Mouse (Mus musculus): Measurements from ENCODE around the gene Musk. TPM values are rescaled to one million over a fixed set of nuclear protein-coding genes. Genes with fewer than 3 reads are reported as not detected.

Gene Musk
- polyA plus RNA-seq, 1 experiment from 2014 or later: 0.08 TPM

DNA sequence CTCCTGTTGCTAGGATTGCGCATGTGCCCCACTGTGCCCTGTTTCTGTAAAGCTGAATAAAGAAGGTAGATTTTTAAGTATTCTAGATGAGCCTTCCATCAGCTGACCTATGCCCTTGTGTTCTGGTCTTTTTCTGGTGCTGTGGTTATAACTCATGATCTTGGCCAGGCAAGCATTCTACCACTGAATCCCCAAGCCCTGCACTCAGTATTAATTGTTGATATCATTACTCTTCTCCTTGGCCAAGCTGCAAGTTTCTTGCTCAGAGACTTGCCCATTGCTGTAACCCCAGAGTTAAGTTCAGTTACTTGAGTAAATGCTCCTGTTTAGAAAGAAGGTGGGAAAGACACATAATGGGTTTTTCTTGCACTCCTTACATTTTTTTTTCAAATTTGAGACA, 14.8 kb upstream of the Musk start:
- Histone ChIP-seq H3K4me3 (ENCODE audit: low read depth, low read length) (no peak overlapping the region), H3K27me3 (ENCODE audit: control insufficient read depth, insufficient read depth, low read depth, low read length) (no peaks in the 10 kb centered on the region), H3K4me1 (ENCODE audit: control insufficient read depth, low read depth, low read length) (no peaks in the 10 kb centered on the region), H3K4me2 (ENCODE audit: low read depth, low read length) (no peak overlapping the region), H3K9ac (ENCODE audit: low read depth, low read length) (no peak overlapping the region), H3K36me3 (ENCODE audit: control insufficient read depth, insufficient read depth) (no peaks in the 10 kb centered on the region), H3K27ac (ENCODE audit: low read length) (no peak overlapping the region), H3K9me3 (replicated peaks; ENCODE audit: control insufficient read depth, low read length) (no peaks in the 10 kb centered on the region)
- 89% methylated on average over 1 of the region's 1 CpGs for WGBS (ENCODE audit: insufficient replicate concordance)
- ATAC-seq (ENCODE audit: low read depth): no peak

DNA sequence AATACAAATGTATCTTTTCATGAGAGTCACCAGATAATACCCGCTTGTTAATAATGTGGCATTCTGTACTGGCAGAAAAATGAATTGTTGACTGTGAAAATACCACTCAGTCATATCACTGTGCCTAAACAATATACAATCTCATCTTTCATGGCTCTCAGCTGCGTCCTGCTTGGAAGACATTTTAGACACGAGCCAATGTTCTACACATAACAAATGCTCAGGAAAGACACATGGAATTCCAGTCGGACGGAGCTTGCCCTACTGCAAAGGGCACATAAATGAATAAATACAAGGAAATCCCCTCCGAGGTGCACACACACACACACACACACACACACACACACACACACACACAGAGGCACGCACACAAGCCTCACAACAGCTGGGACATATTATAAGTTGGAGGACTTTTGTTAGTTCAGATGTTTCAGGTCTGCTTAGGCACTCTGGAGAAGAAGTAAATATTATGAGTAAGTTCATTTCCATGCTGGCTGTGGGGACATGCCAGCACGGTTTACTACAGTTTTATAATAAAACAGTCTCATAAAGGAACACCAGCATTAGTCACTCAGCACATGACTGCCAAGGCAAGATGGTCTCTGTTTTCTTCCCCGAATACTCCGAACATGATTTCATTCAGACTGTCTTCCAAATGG, 14.1 kb upstream of the Musk start:
- no peaks in the 10 kb centered on the region for H3K4me1 ChIP-seq (ENCODE audit: control insufficient read depth, low read depth, low read length)
- H3K27me3 ChIP-seq (ENCODE audit: control insufficient read depth, insufficient read depth, low read depth, low read length): no peaks in the 10 kb centered on the region
- H3K9me3 ChIP-seq (replicated peaks; ENCODE audit: control insufficient read depth, low read length): no peaks in the 10 kb centered on the region
- no peak for ATAC-seq (ENCODE audit: low read depth)
- 53% methylated on average over 10 of the region's 10 CpGs for WGBS (ENCODE audit: insufficient replicate concordance)
- H3K4me2 ChIP-seq (ENCODE audit: low read depth, low read length): no peak overlapping the region
- H3K36me3 ChIP-seq (ENCODE audit: control insufficient read depth, insufficient read depth): no peaks in the 10 kb centered on the region
- no peak overlapping the region for H3K9ac ChIP-seq (ENCODE audit: low read depth, low read length)
- no peak overlapping the region for H3K4me3 ChIP-seq (ENCODE audit: low read depth, low read length)
- H3K27ac ChIP-seq (ENCODE audit: low read length): no peak overlapping the region

DNA sequence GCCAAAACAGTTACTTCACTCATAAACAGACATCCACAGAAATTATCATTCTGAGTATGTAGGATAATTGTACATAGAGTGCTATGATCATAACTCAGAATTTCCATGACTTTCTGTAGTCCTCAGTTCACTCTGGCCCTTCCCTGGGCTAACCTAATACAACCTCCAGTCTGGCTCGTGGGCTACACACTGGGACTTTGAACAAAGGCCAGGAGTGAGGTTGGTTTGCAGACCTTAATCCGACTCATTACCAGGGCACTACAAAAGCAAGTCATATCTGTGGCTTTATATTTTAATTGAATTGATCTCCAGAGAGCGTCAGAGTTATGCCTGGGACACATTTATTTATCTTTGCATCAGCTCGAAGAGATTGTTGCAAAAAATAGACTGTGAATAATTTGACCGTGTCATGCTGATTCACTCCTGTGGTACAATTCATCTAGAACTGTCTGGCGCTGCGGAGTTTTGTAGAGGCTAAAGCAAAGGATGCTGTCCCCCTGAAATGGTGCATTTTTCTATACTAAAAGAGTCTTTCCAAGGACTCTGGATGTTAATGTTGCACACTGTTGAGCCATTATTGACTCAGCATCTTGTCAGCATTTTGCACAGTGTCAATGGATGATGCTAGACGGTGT, 10.4 kb upstream of the Musk start:
- no peak overlapping the region for H3K4me2 ChIP-seq (ENCODE audit: low read depth, low read length)
- H3K4me1 ChIP-seq (ENCODE audit: control insufficient read depth, low read depth, low read length): no peaks in the 10 kb centered on the region
- no peak overlapping the region for H3K9ac ChIP-seq (ENCODE audit: low read depth, low read length)
- no peak overlapping the region for H3K4me3 ChIP-seq (ENCODE audit: low read depth, low read length)
- no peak overlapping the region for H3K27ac ChIP-seq (ENCODE audit: low read length)
- ATAC-seq (ENCODE audit: low read depth): no peak
- no peaks in the 10 kb centered on the region for H3K27me3 ChIP-seq (ENCODE audit: control insufficient read depth, insufficient read depth, low read depth, low read length)
- 46% methylated on average over 8 of the region's 8 CpGs for WGBS (ENCODE audit: insufficient replicate concordance)
- no peaks in the 10 kb centered on the region for H3K36me3 ChIP-seq (ENCODE audit: control insufficient read depth, insufficient read depth)
- no peaks in the 10 kb centered on the region for H3K9me3 ChIP-seq (replicated peaks; ENCODE audit: control insufficient read depth, low read length)

DNA sequence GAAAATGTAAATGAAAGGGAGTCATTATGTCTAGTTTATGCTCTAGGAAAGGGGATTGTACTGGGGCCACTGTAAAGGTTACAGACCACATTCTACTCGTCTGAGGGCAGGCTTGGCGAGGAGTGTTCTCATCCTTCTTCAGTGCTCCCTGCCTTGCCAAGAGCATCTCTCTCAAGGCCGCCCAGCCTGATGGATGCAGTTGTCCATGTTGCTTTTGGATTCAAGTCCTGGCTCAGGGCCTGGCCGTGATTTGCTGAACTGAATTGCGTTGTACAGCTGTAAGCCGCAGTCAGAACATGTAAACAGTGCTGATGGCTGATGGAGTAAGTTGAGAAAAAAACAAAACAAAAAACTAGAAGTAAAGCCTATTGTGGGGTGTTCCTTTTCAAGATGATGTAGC, 7.4 kb upstream of the Musk start:
- 69% methylated on average over 6 of the region's 6 CpGs for WGBS (ENCODE audit: insufficient replicate concordance)
- no peaks in the 10 kb centered on the region for H3K27me3 ChIP-seq (ENCODE audit: control insufficient read depth, insufficient read depth, low read depth, low read length)

DNA sequence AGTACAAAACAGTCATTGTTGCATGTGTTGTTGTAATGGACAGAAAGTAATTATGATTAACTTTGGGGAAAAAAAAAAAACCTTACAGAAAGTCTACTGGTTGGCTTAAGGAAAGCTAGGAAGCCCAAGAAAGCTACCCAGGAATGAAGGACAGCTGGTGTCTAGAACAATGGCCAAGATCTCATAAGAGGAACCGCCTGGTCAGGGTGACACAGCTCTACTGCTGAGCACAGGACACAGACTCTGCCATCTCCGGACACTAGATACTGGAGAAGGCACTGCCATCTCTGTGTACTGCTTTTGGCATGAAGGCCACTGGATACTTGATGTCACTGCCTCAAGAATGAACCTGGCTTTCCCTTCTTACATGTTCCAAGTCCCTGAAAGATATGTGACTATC, 5.6 kb upstream of the Musk start:
- no peaks in the 10 kb centered on the region for H3K4me1 ChIP-seq (ENCODE audit: control insufficient read depth, low read depth, low read length)
- H3K9me3 ChIP-seq (replicated peaks; ENCODE audit: control insufficient read depth, low read length): no peaks in the 10 kb centered on the region
- no peak overlapping the region for H3K4me3 ChIP-seq (ENCODE audit: low read depth, low read length)
- 50% methylated on average over 2 of the region's 2 CpGs for WGBS (ENCODE audit: insufficient replicate concordance)
- H3K4me2 ChIP-seq (ENCODE audit: low read depth, low read length): no peak overlapping the region
- no peaks in the 10 kb centered on the region for H3K36me3 ChIP-seq (ENCODE audit: control insufficient read depth, insufficient read depth)
- no peak overlapping the region for H3K27ac ChIP-seq (ENCODE audit: low read length)
- no peaks in the 10 kb centered on the region for H3K27me3 ChIP-seq (ENCODE audit: control insufficient read depth, insufficient read depth, low read depth, low read length)
- no peak for ATAC-seq (ENCODE audit: low read depth)
- H3K9ac ChIP-seq (ENCODE audit: low read depth, low read length): no peak overlapping the region

More for the DNA sequence above, 7.4 kb upstream of the Musk start:
- no peaks in the 10 kb centered on the region for H3K4me1 ChIP-seq (ENCODE audit: control insufficient read depth, low read depth, low read length)
- H3K9ac ChIP-seq (ENCODE audit: low read depth, low read length): no peak overlapping the region
- H3K36me3 ChIP-seq (ENCODE audit: control insufficient read depth, insufficient read depth): no peaks in the 10 kb centered on the region
- no peaks in the 10 kb centered on the region for H3K9me3 ChIP-seq (replicated peaks; ENCODE audit: control insufficient read depth, low read length)
- ATAC-seq (ENCODE audit: low read depth): no peak
- H3K27ac ChIP-seq (ENCODE audit: low read length): no peak overlapping the region
- no peak overlapping the region for H3K4me2 ChIP-seq (ENCODE audit: low read depth, low read length)
- H3K4me3 ChIP-seq (ENCODE audit: low read depth, low read length): no peak overlapping the region

DNA sequence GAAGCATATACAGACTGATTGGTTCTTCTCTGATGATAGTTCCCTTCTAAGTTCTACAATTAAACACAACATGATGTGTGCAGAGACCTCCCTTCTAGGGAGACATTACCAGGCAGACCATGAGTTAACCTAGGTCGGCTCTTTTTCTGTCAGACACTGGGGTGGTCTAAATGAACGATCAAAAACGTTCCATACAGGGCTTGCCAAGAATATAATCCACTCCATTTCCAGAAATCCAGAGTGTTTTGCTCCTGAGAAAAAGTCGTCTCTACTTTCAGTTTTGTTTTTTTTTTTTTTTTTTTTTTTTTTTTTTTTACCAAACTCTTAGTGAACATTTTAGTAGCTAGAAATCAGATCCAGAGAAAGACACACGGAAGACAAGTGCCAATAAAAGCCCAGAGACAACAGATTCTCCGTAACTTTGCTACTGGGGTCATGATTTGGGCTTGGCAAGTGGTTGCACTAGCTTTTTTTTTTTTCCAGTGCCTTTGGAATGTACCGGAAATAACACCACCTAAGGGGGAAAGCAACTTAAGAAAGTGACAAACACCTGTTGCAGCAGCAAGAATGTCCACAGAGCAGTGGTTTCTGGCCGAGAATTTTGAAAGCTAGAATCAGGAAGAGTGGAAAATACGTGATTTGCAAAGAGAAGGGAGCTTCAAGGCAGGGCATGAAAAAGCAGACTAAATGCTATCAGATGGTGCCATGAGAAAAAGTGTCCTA, 769 bp downstream of the Musk start:
- Histone ChIP-seq H3K4me1 (ENCODE audit: control insufficient read depth, low read depth, low read length) (no peaks in the 10 kb centered on the region), H3K27me3 (ENCODE audit: control insufficient read depth, insufficient read depth, low read depth, low read length) (no peaks in the 10 kb centered on the region), H3K27ac (ENCODE audit: low read length) (no peak overlapping the region), H3K4me2 (ENCODE audit: low read depth, low read length) (no peak overlapping the region), H3K4me3 (ENCODE audit: low read depth, low read length) (no peak overlapping the region), H3K9me3 (replicated peaks; ENCODE audit: control insufficient read depth, low read length) (no peaks in the 10 kb centered on the region), H3K9ac (ENCODE audit: low read depth, low read length) (no peak overlapping the region), H3K36me3 (ENCODE audit: control insufficient read depth, insufficient read depth) (no peaks in the 10 kb centered on the region)
- no peak for ATAC-seq (ENCODE audit: low read depth)
- WGBS (ENCODE audit: insufficient replicate concordance): 55% methylated on average over 9 of the region's 9 CpGs

DNA sequence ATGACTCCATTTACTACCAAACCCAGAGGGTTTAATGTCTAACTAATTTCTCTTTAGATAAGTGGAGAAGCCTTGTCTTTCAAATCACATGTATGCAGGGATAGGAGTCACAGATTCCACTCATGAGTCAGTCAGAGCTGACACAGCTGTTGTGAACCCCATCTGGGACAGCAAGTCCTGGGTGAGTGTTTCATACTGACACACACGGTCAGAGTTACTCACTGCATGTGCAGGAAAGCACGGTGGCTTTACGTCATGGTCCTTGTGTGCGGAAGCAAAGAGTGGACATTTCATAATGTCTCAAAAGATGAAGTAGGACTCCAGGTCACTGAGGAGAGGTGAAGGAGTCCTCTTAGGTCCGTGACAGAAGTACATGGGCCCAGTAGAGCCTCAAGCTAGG, 3.0 kb downstream of the Musk start:
- WGBS (ENCODE audit: insufficient replicate concordance): 53% methylated on average over 5 of the region's 5 CpGs
- H3K9me3 ChIP-seq (replicated peaks; ENCODE audit: control insufficient read depth, low read length): no peaks in the 10 kb centered on the region
- ATAC-seq (ENCODE audit: low read depth): no peak
- H3K4me3 ChIP-seq (ENCODE audit: low read depth, low read length): no peak overlapping the region
- H3K4me2 ChIP-seq (ENCODE audit: low read depth, low read length): no peak overlapping the region
- H3K9ac ChIP-seq (ENCODE audit: low read depth, low read length): no peak overlapping the region
- no peaks in the 10 kb centered on the region for H3K36me3 ChIP-seq (ENCODE audit: control insufficient read depth, insufficient read depth)
- no peaks in the 10 kb centered on the region for H3K4me1 ChIP-seq (ENCODE audit: control insufficient read depth, low read depth, low read length)
- H3K27ac ChIP-seq (ENCODE audit: low read length): no peak overlapping the region
- no peaks in the 10 kb centered on the region for H3K27me3 ChIP-seq (ENCODE audit: control insufficient read depth, insufficient read depth, low read depth, low read length)

DNA sequence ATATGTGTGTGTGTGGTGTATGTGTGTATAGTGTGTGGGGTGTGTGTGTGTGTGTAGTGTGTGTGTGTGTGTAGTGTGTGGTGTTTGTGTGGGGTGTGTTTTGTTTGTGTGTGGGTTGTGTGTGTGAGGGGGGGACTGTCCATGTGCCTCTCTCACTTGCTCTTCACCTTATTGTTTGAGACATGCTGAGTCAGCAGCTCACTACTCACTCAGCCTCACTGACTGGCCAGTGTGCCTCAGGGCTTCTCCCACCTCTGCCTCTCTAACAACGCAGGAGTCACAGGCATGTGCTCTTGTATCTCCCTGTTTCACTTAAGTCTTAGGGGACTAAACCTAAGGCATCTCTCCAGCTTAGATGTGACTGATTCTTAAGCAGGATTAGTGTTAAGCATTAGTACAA, 6.1 kb downstream of the Musk start:
- Histone ChIP-seq H3K9me3 (replicated peaks; ENCODE audit: control insufficient read depth, low read length) (no peaks in the 10 kb centered on the region), H3K4me3 (ENCODE audit: low read depth, low read length) (no peak overlapping the region), H3K36me3 (ENCODE audit: control insufficient read depth, insufficient read depth) (no peaks in the 10 kb centered on the region), H3K27me3 (ENCODE audit: control insufficient read depth, insufficient read depth, low read depth, low read length) (no peaks in the 10 kb centered on the region), H3K4me2 (ENCODE audit: low read depth, low read length) (no peak overlapping the region), H3K27ac (ENCODE audit: low read length) (no peak overlapping the region), H3K9ac (ENCODE audit: low read depth, low read length) (no peak overlapping the region), H3K4me1 (ENCODE audit: control insufficient read depth, low read depth, low read length) (no peaks in the 10 kb centered on the region)
- ATAC-seq (ENCODE audit: low read depth): no peak
- 68% methylated on average over 1 of the region's 1 CpGs for WGBS (ENCODE audit: insufficient replicate concordance)

DNA sequence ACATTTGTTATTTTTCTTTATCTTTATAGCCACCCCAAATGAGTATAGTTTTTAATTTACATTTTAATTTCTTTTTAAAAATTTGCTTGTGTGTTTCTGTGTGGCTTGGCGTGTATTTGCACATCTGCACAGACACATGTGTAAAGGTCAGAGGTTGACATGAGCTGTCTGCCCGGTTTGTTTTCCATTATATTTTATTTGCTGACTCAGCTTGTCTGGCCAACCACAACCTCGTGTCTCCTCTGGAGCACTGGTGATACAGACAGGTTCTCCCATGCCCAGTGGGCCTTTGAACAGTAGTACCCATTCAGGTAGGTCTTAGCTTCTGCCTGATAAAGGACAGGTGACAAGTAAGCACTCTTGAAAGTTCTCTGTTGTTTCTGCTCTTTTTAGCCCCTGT, 7.3 kb downstream of the Musk start:
- Histone ChIP-seq H3K4me2 (ENCODE audit: low read depth, low read length) (no peak overlapping the region), H3K36me3 (ENCODE audit: control insufficient read depth, insufficient read depth) (no peaks in the 10 kb centered on the region), H3K4me1 (ENCODE audit: control insufficient read depth, low read depth, low read length) (no peaks in the 10 kb centered on the region), H3K4me3 (ENCODE audit: low read depth, low read length) (no peak overlapping the region), H3K9me3 (replicated peaks; ENCODE audit: control insufficient read depth, low read length) (no peaks in the 10 kb centered on the region), H3K9ac (ENCODE audit: low read depth, low read length) (no peak overlapping the region), H3K27me3 (ENCODE audit: control insufficient read depth, insufficient read depth, low read depth, low read length) (no peaks in the 10 kb centered on the region), H3K27ac (ENCODE audit: low read length) (no peak overlapping the region)
- 55% methylated on average over 3 of the region's 3 CpGs for WGBS (ENCODE audit: insufficient replicate concordance)
- ATAC-seq (ENCODE audit: low read depth): no peak
